Mouse (Mus musculus) embryonic facial prominence, embryonic 13.5 days (tissue): ENCODE data around the gene Prss12. TPM values are rescaled to one million over a fixed set of nuclear protein-coding genes. Genes with fewer than 3 reads are reported as not detected.

Experiments used
- ATAC-seq: fragments of 200-750 bp; cut with Nextera tagmentation; 2 replicates; pipeline ENCODE4 v1.8.0; 2017; ENCODE audit warnings: low read depth; ENCODE audit not compliant: insufficient number of reproducible peaks, insufficient read depth, low FRiP score, low TSS enrichment
- H3K27ac ChIP-seq: fragments of 300-500 bp; sonication (generic); 2 replicates; pipeline ENCODE4 v1.5.1; 2015; ENCODE audit warnings: moderate library complexity, mild to moderate bottlenecking, inconsistent platforms
- H3K27me3 ChIP-seq: fragments of 300-500 bp; sonication (generic); 2 replicates; pipeline ENCODE4 v1.6.1; 2015; ENCODE audit warnings: mild to moderate bottlenecking, inconsistent platforms
- H3K36me3 ChIP-seq: fragments of 300-500 bp; sonication (generic); 2 replicates; pipeline ENCODE4 v1.6.1; 2015; ENCODE audit warnings: mild to moderate bottlenecking, inconsistent platforms
- H3K4me1 ChIP-seq: fragments of 300-500 bp; sonication (generic); 2 replicates; pipeline ENCODE4 v1.6.1; 2015; ENCODE audit warnings: inconsistent platforms
- H3K4me2 ChIP-seq: fragments of 300-500 bp; sonication (generic); 2 replicates; pipeline ENCODE4 v1.6.1; 2015; ENCODE audit warnings: moderate library complexity, mild to moderate bottlenecking, inconsistent platforms
- H3K4me3 ChIP-seq: fragments of 300-500 bp; sonication (generic); 2 replicates; pipeline ENCODE4 v1.5.1; 2015; ENCODE audit warnings: mild to moderate bottlenecking, inconsistent platforms
- H3K9ac ChIP-seq: fragments of 300-500 bp; sonication (generic); 2 replicates; pipeline ENCODE4 v1.6.1; 2015; ENCODE audit warnings: mild to moderate bottlenecking, inconsistent platforms
- H3K9me3 ChIP-seq: fragments of 300-500 bp; sonication (generic); 2 replicates; pipeline ENCODE4 v1.6.1; 2016; ENCODE audit warnings: inconsistent platforms
- WGBS: fragments of 180-500 bp; shearing (Covaris S2); methylation state at CpG from one replicate; pipeline ENCODE4 v1.1.7; 2015; ENCODE audit warnings: mixed read lengths; 5-methylcytosine and 5-hydroxymethylcytosine counted together
- polyA plus RNA-seq: library from polyadenylated mRNA; unstranded; fragments of >200 nt; fragmentation: Nextera tagmentation; extraction: Ambion mirVana; gene quantifications from 2 replicates; pipeline ENCODE4 v1.2.1, GENCODE M21; 2015

Gene Prss12
- polyA plus RNA-seq, 1 experiment from 2014 or later: 22.8 TPM

DNA sequence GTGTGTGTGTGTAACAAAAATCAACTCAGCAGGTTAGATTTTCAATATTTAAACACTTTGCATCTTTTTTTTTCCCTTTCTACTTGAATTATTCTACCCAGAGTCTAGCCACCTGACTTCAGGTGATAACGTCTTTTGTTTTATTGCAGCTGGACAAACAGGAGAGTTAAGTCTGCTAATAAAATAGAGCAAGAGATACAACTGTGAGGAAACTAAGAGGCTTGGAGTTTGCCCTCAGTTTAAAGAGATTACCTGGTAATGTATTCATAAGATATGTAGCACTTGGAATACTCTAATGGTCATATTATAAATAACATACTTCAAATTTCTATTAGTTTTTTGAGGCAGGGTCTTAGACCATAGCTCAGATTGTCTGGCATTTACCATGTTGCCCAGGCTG, 9.1 kb upstream of the Prss12 start:
- Histone ChIP-seq H3K36me3 (no peaks in the 10 kb centered on the region), H3K9me3 (no peaks in the 10 kb centered on the region), H3K27me3 (no peaks in the 10 kb centered on the region), H3K9ac (no peak overlapping the region), H3K4me1 (0 out of 2 replicates have a peak, but pooled peaks cover under 1% of the 10 kb centered on the region), H3K27ac (no peak overlapping the region), H3K4me2 (no peak overlapping the region), H3K4me3 (no peak overlapping the region)
- ATAC-seq: no peak
- 89% methylated on average over 1 of the region's 1 CpGs for WGBS

DNA sequence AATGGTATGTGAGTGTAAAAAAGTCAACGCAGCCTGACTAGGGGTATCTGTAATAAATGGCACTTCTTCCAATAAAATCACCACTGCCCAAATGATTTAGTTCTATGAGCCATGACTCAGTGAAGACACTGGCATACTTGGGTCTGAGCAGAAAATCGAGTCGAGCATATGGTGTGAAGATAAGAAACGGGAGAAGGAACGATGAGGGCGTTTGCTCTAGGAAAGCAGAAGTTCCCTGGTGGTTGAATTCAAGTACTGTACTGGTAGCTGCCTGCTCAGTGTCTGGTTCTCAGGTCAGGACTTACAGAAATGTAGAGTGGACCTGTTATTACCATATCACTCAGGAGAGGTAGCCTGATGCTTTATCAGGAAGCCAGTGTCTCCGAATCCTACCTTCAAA, 6.2 kb upstream of the Prss12 start:
- ATAC-seq: no peak
- Histone ChIP-seq H3K27ac (no peak overlapping the region), H3K9me3 (no peaks in the 10 kb centered on the region), H3K4me3 (no peak overlapping the region), H3K4me1 (peaks cover 11% of the 10 kb centered on the region), H3K4me2 (no peak overlapping the region), H3K36me3 (no peaks in the 10 kb centered on the region), H3K27me3 (peaks cover 7% of the 10 kb centered on the region; the same call in 1 of the 2 replicates), H3K9ac (no peak overlapping the region)
- 88% methylated on average over 7 of the region's 7 CpGs for WGBS

DNA sequence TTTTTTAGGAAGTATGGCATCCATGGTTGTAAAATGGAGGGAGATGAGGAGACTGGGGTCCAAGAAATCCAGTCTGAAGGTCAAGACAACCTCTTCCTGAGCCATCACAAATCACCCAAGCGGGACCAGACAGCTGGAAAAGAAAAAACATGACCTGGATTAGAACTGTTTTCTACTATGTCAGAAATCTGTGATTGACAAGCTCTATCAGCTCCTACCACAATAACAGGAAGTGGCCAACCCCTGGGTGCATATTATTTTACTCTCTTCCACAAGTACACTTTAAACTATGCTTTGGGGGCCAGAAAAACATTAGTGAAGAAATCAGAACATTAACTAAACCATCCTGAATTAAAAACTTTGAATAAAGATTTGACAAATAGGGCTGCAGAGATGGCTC, 2.2 kb upstream of the Prss12 start:
- 79% methylated on average over 1 of the region's 1 CpGs for WGBS
- no peak overlapping the region for H3K27ac ChIP-seq
- no peak for ATAC-seq

DNA sequence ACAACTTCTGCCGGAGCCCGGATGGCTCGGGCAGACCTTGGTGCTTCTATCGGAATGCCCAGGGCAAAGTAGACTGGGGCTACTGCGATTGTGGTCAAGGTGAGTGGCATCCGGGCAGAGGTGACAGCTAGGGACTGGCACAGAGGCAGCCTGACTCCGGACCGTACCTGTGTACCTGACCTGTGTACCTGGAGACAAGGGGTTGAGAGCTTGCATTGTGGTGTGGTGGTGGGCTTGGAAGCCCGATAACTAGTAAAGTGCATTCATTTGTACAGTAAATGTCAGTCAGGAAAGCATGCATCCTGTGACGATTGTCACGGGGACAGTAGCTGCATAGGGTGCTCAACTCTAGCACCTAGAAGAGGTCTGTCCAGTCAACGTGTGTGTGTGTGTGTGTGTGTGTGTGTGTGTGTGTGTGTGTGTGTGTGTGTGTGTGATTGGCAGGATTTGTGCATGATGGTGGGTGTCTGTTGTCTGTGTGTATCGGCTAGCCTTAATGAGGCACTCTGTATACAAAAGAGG, 886 bp downstream of the Prss12 start:
- H3K9me3 ChIP-seq: no peaks in the 10 kb centered on the region
- WGBS: 5% methylated on average over 13 of the region's 13 CpGs
- H3K4me1 ChIP-seq: peaks cover 22% of the 10 kb centered on the region
- peak overlapping the region; percentile 99 for H3K4me2 ChIP-seq
- H3K36me3 ChIP-seq: no peaks in the 10 kb centered on the region
- H3K9ac ChIP-seq: peak overlapping the region; percentile 80
- H3K4me3 ChIP-seq: peak overlapping the region; percentile 75
- H3K27me3 ChIP-seq: peaks cover 31% of the 10 kb centered on the region
- H3K27ac ChIP-seq: no peak overlapping the region
- ATAC-seq: peak; percentile 23; the same call in 1 of the 2 replicates

More for the DNA sequence above, 2.2 kb upstream of the Prss12 start:
- H3K4me3 ChIP-seq: no peak overlapping the region
- H3K36me3 ChIP-seq: no peaks in the 10 kb centered on the region
- no peak overlapping the region for H3K9ac ChIP-seq
- H3K9me3 ChIP-seq: no peaks in the 10 kb centered on the region
- peaks cover 31% of the 10 kb centered on the region for H3K27me3 ChIP-seq
- no peak overlapping the region for H3K4me2 ChIP-seq
- H3K4me1 ChIP-seq: peaks cover 23% of the 10 kb centered on the region

DNA sequence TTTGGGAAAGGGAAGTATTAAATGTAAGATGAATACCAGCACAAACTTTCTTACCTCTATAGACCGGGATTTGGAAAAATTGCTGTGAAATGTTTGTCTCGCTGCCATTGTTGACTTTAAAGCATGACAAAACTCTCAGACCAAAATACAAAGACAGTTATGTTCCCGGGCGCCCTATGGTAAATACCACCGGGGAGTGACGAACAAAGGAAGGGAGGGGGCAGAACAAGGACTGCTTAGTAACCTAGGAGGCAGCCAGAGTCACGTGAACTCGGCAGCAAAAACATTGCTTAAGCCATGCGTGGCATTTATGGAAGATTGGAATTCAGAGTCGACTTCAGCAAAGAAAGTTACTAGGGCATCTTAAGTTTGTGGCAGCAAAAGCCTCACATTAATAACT, 1.4 kb downstream of the Prss12 start:
- Histone ChIP-seq H3K4me1 (peaks cover 17% of the 10 kb centered on the region), H3K9me3 (no peaks in the 10 kb centered on the region), H3K9ac (0 out of 2 replicates have a peak overlapping the region, but pooled peaks have one; percentile 80), H3K4me2 (peak overlapping the region; percentile 99), H3K4me3 (peak overlapping the region; percentile 75), H3K27me3 (peaks cover 31% of the 10 kb centered on the region), H3K36me3 (no peaks in the 10 kb centered on the region), H3K27ac (no peak overlapping the region)
- no peak for ATAC-seq
- WGBS: 4% methylated on average over 10 of the region's 10 CpGs

DNA sequence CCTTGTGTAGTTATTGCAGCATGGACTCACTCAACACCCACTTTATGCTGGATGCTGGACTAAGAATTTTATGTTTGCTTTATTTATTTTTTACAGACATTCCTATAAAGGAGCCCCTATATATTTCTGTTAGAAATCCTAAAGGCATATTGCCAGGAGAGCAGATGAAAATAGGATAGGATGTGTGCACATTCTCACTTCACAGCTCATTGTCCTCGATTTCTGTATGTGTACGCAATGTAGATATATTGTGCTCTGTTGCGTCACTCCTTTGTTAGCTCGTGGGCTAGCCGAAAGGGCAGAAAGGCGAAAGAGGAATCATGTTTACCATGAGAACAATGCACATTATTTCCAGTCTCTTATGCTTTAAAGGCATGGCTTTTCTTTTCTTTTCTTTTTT, 3.4 kb downstream of the Prss12 start:
- H3K4me1 ChIP-seq: peaks cover 12% of the 10 kb centered on the region
- no peak overlapping the region for H3K4me3 ChIP-seq
- no peak for ATAC-seq
- H3K27ac ChIP-seq: no peak overlapping the region
- no peak overlapping the region for H3K4me2 ChIP-seq
- no peaks in the 10 kb centered on the region for H3K36me3 ChIP-seq
- 76% methylated on average over 6 of the region's 6 CpGs for WGBS
- H3K27me3 ChIP-seq: peaks cover 27% of the 10 kb centered on the region
- no peaks in the 10 kb centered on the region for H3K9me3 ChIP-seq
- no peak overlapping the region for H3K9ac ChIP-seq

DNA sequence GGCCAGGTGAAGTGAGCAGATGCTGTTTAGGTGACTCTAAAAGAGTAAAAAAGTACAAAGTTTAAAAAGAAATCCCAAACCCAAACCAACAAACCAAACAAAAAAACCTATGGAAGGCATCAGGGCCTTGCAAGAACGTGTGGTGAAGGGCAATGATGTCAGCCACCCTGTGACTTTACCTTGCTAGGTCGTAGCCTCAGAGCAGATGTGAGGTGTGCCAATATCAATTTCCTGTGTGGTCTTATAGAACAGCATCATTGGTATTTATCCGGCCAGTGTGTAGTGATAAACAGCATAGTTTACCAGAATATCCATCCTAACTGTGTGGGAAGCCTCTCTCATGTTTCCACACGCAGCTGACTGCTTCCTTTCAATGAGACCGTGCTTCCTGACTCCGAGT, 6.2 kb downstream of the Prss12 start:
- H3K9ac ChIP-seq: no peak overlapping the region
- H3K27me3 ChIP-seq: peaks cover 3% of the 10 kb centered on the region
- no peak overlapping the region for H3K27ac ChIP-seq
- no peak overlapping the region for H3K4me2 ChIP-seq
- no peaks in the 10 kb centered on the region for H3K36me3 ChIP-seq
- 63% methylated on average over 6 of the region's 6 CpGs for WGBS
- no peak overlapping the region for H3K4me3 ChIP-seq
- no peaks in the 10 kb centered on the region; the same call in 1 of the 2 replicates for H3K4me1 ChIP-seq
- ATAC-seq: no peak
- no peaks in the 10 kb centered on the region for H3K9me3 ChIP-seq

DNA sequence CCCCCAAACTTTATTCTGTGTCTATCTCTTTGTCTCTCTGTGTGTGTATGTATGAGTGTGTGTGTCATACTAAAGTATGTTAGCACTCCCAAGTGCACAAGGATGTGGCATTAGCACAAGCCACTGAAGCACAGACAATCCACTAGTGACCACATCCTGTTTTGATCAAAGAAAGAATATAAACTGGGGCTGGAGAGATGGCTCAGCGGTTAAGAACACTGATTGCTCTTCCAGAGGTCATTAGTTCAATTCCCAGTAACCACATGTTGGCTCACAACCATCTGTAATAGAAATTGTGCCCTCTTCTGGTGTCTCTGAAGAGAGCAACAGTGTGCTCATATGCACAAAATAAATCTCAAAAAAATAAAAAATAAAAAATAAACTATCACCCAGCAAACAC, 12.8 kb downstream of the Prss12 start:
- Histone ChIP-seq H3K9ac (no peak overlapping the region), H3K27me3 (no peaks in the 10 kb centered on the region), H3K4me3 (no peak overlapping the region), H3K9me3 (no peaks in the 10 kb centered on the region), H3K4me1 (no peaks in the 10 kb centered on the region), H3K27ac (no peak overlapping the region), H3K36me3 (no peaks in the 10 kb centered on the region), H3K4me2 (no peak overlapping the region)
- 37% methylated on average over 1 of the region's 1 CpGs for WGBS
- ATAC-seq: no peak

DNA sequence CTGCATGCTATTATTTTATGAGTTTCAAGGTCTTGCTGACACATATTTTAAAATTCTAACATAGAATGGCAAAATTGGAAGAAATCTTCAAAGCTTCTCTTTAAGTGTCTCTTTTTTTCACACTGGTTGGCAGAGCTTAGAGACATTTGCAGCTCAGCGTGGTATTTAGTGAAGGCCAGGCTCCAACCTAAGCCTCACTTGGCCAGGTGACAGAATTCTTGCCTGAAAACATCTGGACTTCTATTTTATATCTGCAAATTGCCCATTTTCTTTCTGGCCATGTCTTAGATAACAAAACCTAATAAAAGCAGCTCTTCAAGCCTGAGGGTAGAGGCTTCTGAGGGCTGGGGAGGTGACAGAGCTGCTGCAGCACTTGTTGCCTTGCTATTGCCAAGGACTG, 13.7 kb downstream of the Prss12 start:
- Histone ChIP-seq H3K36me3 (no peaks in the 10 kb centered on the region), H3K9me3 (no peaks in the 10 kb centered on the region), H3K4me2 (no peak overlapping the region), H3K27me3 (no peaks in the 10 kb centered on the region), H3K4me3 (no peak overlapping the region), H3K9ac (no peak overlapping the region), H3K4me1 (no peaks in the 10 kb centered on the region), H3K27ac (no peak overlapping the region)
- no peak for ATAC-seq
- WGBS: 49% methylated on average over 1 of the region's 1 CpGs

DNA sequence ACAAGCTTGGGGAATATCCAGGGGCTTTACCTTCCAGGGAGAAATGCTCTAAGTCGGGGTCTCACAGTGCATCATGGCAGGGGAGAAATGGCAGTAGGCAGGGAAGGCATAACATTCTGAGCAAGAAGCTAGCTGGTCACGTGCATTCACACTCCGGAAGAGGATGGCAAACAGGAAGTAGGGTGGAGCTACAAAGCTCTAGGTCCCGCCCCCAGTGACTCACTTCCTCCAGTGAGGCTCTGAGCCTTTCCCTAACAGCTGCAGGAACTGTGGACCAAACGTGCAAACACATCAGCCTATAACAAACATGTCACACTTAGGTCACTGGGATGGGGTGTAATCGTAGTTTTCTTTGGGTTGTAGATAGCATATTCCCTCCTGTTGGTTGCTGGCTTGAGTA, 15.6 kb downstream of the Prss12 start:
- Histone ChIP-seq H3K27me3 (no peaks in the 10 kb centered on the region), H3K9ac (no peak overlapping the region), H3K9me3 (no peaks in the 10 kb centered on the region), H3K4me3 (no peak overlapping the region), H3K27ac (no peak overlapping the region), H3K4me1 (no peaks in the 10 kb centered on the region), H3K4me2 (no peak overlapping the region), H3K36me3 (no peaks in the 10 kb centered on the region)
- no peak for ATAC-seq
- 84% methylated on average over 6 of the region's 6 CpGs for WGBS

DNA sequence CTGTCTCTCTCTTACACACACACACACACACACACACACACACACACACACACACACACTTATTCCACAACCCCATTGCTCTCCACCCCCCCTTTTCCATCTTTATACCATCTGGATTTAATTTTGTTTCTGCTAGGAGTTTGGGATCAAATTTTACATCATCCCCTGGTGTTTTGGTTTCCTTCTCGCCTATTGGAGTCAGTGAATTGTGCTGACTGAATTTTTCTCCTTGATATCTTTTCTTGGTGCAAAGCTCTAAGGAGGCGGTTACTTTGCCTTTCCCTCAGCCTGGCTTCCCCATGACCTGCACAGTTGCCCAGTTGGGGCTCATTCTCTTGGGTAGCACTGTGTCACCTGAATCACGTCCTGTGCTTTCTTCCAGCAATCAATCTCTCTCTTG, 30.1 kb downstream of the Prss12 start:
- H3K4me2 ChIP-seq: no peak overlapping the region

DNA sequence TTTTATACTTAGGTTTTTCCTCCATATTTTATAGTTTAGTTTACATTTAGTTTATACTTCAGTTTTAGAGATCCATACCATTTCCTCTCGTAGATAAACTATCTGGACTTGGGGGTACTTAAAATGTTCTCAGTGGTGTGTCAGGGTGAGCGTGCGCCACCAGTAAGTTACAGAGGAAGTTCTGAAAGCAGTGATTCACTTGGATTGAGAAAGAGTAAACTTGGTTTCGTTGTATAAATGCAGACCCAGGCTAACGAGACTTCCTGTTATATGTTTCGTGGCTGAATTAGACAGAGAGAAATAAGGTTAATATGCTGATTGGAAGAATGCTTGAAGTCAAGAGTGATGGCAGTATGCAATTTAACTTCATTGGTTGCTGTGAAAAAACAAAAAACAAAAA, 34.6 kb downstream of the Prss12 start:
- peaks cover 5% of the 10 kb centered on the region; the same call in 1 of the 2 replicates for H3K4me1 ChIP-seq
- H3K9ac ChIP-seq: no peak overlapping the region
- ATAC-seq: no peak
- WGBS: 66% methylated on average over 6 of the region's 6 CpGs
- no peak overlapping the region for H3K4me3 ChIP-seq
- H3K36me3 ChIP-seq: no peaks in the 10 kb centered on the region
- no peaks in the 10 kb centered on the region for H3K27me3 ChIP-seq
- H3K9me3 ChIP-seq: no peaks in the 10 kb centered on the region
- H3K4me2 ChIP-seq: no peak overlapping the region
- H3K27ac ChIP-seq: no peak overlapping the region

More for the DNA sequence above, 30.1 kb downstream of the Prss12 start:
- Histone ChIP-seq H3K27me3 (no peaks in the 10 kb centered on the region), H3K36me3 (no peaks in the 10 kb centered on the region), H3K9me3 (no peaks in the 10 kb centered on the region), H3K27ac (peak overlapping the region; percentile 81), H3K4me1 (peaks cover 5% of the 10 kb centered on the region; the same call in 1 of the 2 replicates), H3K9ac (no peak overlapping the region), H3K4me3 (no peak overlapping the region)
- ATAC-seq: no peak
- 29% methylated on average over 3 of the region's 3 CpGs for WGBS
